Mouse (Mus musculus): ENCODE results near the gene Olfr1475. TPM values are rescaled to one million over a fixed set of nuclear protein-coding genes. Genes with fewer than 3 reads are reported as not detected.
"Not testable (repeated sequence)": the region's sequence is repeated elsewhere in the genome, so short reads cannot be mapped to it uniquely, and the experiment has no call there.

Olfr1475 gene
- polyA plus RNA-seq (2012; rRNA removed), result not detected in 2 replicates

DNA sequence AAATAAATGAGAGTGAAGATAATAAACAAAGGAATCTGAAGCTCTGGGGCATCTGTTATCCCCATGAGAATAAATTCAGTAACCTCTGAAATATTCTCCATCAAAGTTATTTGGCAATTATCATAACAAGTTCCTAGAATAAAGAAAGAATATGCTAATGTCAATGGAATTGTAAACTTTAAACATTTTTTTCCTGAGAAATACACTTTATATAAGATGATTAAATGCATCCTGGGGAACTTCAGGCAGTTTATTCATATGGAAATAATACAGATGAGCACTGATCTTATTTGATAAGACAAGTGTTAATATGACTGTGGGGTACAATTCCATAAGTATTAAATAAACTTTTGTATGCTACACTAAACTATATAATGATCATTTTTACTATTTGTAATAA, at the start of gene Olfr1475:
Gene Olfr1475 (minus strand): TSS at position 101 of the 400 bp plus-strand sequence.
- H3K4me3 ChIP-seq (ENCODE audit: insufficient read depth, low read length), result no peak within 1 kb of the TSS
- no peak within 1 kb of the TSS for H3K27ac ChIP-seq (ENCODE audit: insufficient read depth, low read length)
- no peaks in the 10 kb centered on the region for H3K4me1 ChIP-seq (ENCODE audit: control insufficient read depth, insufficient read depth, low read length)
- TF ChIP-seq CTCF (IDR thresholded peaks at IDR 0.05; ENCODE audit: extremely low read depth, insufficient read depth, low read length) (no peak), POLR2A (IDR thresholded peaks at IDR 0.05; ENCODE audit: extremely low read depth, insufficient read depth, low read length) (no peak)

DNA sequence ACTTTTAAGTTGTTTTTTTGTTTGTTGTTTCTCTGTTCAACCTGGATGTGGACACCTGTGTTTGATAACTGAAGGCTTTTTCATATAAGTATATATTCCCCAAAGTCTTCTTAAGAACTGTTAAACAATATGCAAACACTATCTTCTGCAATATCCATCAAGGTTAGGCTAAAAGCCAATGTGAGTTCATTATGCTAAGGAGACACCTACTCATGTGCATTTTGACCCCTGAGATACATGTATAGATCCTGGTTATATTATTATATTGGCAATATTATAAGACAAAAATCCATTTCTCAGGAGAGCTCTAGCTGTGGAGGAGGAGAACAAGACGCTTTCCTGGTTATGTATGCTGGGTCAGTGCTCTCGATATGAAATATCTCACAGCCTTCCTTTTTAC, 47.6 kb upstream of the Olfr1475 start, which contains the start of gene Olfr1480:
Gene Olfr1480 (plus strand): TSS at position 301 of the 400 bp plus-strand sequence.
- Histone ChIP-seq H3K4me1 (ENCODE audit: control insufficient read depth, insufficient read depth, low read length) (no peaks in the 10 kb centered on the region), H3K4me3 (ENCODE audit: insufficient read depth, low read length) (no peak within 1 kb of the TSS), H3K27ac (ENCODE audit: insufficient read depth, low read length) (no peak within 1 kb of the TSS)
- TF ChIP-seq POLR2A (IDR thresholded peaks at IDR 0.05; ENCODE audit: extremely low read depth, insufficient read depth, low read length) (no peak), CTCF (IDR thresholded peaks at IDR 0.05; ENCODE audit: extremely low read depth, insufficient read depth, low read length) (no peak)

DNA sequence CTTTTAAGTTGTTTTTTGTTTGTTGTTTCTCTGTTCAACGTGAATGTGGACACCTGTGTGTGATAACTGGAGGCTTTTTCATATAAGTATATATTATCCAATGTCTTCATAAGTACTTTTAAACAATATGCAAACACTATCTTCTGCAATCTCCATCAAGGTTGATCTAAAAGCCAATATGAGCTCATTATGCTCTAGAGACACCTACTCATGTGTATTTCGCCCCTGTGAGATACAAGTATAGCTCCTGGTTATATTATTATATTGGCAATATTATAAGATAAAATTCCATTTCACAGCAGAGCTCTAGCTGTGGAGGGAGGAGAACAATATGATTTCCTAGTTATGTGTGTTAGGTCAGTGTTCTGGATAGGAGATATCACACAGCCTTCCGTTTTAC, 20.2 kb upstream of the Olfr1475 start, which contains the start of gene Olfr1477:
Gene Olfr1477 (plus strand): TSS at position 301 of the 400 bp plus-strand sequence.
- TF ChIP-seq CTCF (IDR thresholded peaks at IDR 0.05; ENCODE audit: extremely low read depth, insufficient read depth, low read length) (no peak), POLR2A (IDR thresholded peaks at IDR 0.05; ENCODE audit: extremely low read depth, insufficient read depth, low read length) (no peak)

DNA sequence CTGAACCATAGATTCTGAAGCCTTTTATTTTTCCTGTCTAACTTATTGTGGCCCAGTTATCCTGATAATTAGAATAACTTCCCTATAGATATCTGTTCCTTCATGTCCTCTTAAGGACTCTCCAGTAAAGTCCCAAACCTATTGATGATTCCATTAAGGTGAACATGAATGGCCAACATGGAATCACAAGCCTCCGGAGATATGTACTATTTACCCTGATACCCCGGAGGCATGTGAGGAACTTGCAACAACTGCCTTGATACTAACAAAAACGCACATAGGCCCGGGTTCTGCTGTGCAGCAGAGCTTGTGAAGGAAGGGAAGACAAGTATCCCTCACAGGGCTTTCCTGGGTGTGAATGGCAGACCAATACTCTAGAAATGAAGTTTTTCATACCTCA, 10.7 kb downstream of the Olfr1475 start, which contains the start of gene Olfr1474:
Gene Olfr1474 (plus strand): TSS at position 301 of the 400 bp plus-strand sequence.
- not testable (repeated sequence) for H3K27ac ChIP-seq (ENCODE audit: insufficient read depth, low read length); H3K4me3 ChIP-seq (ENCODE audit: insufficient read depth, low read length); H3K4me1 ChIP-seq (ENCODE audit: control insufficient read depth, insufficient read depth, low read length)

More for the DNA sequence above, 20.2 kb upstream of the Olfr1475 start, which contains the start of gene Olfr1477:
- no peak within 1 kb of the TSS for H3K27ac ChIP-seq (ENCODE audit: insufficient read depth, low read length)
- H3K4me3 ChIP-seq (ENCODE audit: insufficient read depth, low read length), result no peak within 1 kb of the TSS
- no peaks in the 10 kb centered on the region for H3K4me1 ChIP-seq (ENCODE audit: control insufficient read depth, insufficient read depth, low read length)

DNA sequence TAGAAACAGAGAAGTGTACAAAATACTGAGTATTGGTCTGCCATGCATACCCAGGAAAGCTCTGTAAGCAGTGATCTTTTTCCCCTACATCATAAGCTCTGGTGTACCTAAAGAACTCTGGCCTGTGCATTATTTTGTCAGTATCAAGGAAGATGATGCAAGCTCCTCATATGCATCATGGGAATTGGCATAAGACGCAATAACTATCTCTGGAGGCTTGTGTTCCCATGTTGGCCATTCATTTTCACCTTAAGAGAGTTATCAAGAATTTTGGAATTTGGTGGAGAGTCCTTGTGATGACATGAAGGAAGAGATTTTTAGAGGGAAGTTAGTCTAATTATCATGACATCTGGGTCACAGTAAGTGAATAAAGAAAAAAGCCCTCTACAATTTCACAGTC, 24.0 kb downstream of the Olfr1475 start, which contains the start of gene Olfr1472:
Gene Olfr1472 (minus strand): TSS at position 101 of the 400 bp plus-strand sequence.
- Histone ChIP-seq H3K4me1 (ENCODE audit: control insufficient read depth, insufficient read depth, low read length) (no peaks in the 10 kb centered on the region), H3K27ac (ENCODE audit: insufficient read depth, low read length) (no peak within 1 kb of the TSS), H3K4me3 (ENCODE audit: insufficient read depth, low read length) (no peak within 1 kb of the TSS)
- TF ChIP-seq CTCF (IDR thresholded peaks at IDR 0.05; ENCODE audit: extremely low read depth, insufficient read depth, low read length) (no peak), POLR2A (IDR thresholded peaks at IDR 0.05; ENCODE audit: extremely low read depth, insufficient read depth, low read length) (no peak)

DNA sequence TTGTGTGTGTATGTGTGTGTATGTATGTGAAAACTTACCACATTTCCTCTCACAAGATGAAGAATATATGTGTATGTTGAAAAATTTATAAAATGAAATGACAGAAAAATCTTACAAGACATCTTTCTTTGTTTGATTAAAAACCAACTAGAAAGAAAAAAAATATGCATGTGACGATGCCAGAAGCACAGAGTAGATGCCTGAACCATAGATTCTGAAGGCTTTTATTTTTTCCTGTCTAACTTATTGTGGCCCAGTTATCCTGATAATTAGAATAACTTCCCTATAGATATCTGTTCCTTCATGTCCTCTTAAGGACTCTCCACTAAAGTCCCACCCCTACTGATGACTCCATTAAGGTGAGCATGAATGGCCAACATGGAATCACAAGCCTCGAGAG, 36.9 kb downstream of the Olfr1475 start, which contains the start of gene Olfr1471:
Gene Olfr1471 (plus strand): TSS at position 301 of the 400 bp plus-strand sequence.
- not testable (repeated sequence) for H3K4me1 ChIP-seq (ENCODE audit: control insufficient read depth, insufficient read depth, low read length); H3K27ac ChIP-seq (ENCODE audit: insufficient read depth, low read length); H3K4me3 ChIP-seq (ENCODE audit: insufficient read depth, low read length)

Other genes with a start within 250 kb of the Olfr1475 start
- gene Olfr1463, start 248.9 kb downstream of the Olfr1475 start, polyA plus RNA-seq (2012; rRNA removed), result not detected in 2 replicates
- not detected in 2 replicates for gene Olfr1465, start 164.7 kb downstream of the Olfr1475 start, polyA plus RNA-seq (2012; rRNA removed)
- not detected in 2 replicates for gene Olfr1466, start 141.3 kb downstream of the Olfr1475 start, polyA plus RNA-seq (2012; rRNA removed)
- not detected in 2 replicates for gene Olfr1467, start 118.0 kb downstream of the Olfr1475 start, polyA plus RNA-seq (2012; rRNA removed)
- gene Olfr1469, start 72.3 kb downstream of the Olfr1475 start, polyA plus RNA-seq (2012; rRNA removed), result not detected in 2 replicates
- gene Olfr1471, start 36.8 kb downstream of the Olfr1475 start, polyA plus RNA-seq (2012; rRNA removed), result not detected in 2 replicates
- not detected in 2 replicates for gene Olfr1472, start 24.1 kb downstream of the Olfr1475 start, polyA plus RNA-seq (2012; rRNA removed)
- gene Olfr1474, start 10.6 kb downstream of the Olfr1475 start, polyA plus RNA-seq (2012; rRNA removed), result not detected in 2 replicates
- gene Olfr1477, start 20.4 kb upstream of the Olfr1475 start, polyA plus RNA-seq (2012; rRNA removed), result not detected in 2 replicates
- not detected in 2 replicates for gene Olfr1480, start 47.7 kb upstream of the Olfr1475 start, polyA plus RNA-seq (2012; rRNA removed)
- gene Olfr1484, start 103.3 kb upstream of the Olfr1475 start, polyA plus RNA-seq (2012; rRNA removed), result not detected in 2 replicates
- not detected in 2 replicates for gene Olfr1487, start 137.2 kb upstream of the Olfr1475 start, polyA plus RNA-seq (2012; rRNA removed)
- gene Olfr1489, start 151.4 kb upstream of the Olfr1475 start, polyA plus RNA-seq (2012; rRNA removed), result not detected in 2 replicates
- not detected in 2 replicates for gene Olfr1490, start 170.9 kb upstream of the Olfr1475 start, polyA plus RNA-seq (2012; rRNA removed)
- not detected in 2 replicates for gene Olfr1491, start 217.1 kb upstream of the Olfr1475 start, polyA plus RNA-seq (2012; rRNA removed)
- gene Olfr1493-ps1, start 243.1 kb upstream of the Olfr1475 start, polyA plus RNA-seq (2012; rRNA removed), result not detected in 2 replicates